Mouse (Mus musculus): ENCODE results near the gene Rgs9. TPM values are rescaled to one million over a fixed set of nuclear protein-coding genes. Genes with fewer than 3 reads are reported as not detected.
"Not testable (repeated sequence)": the region's sequence is repeated elsewhere in the genome, so short reads cannot be mapped to it uniquely, and the experiment has no call there.

The Rgs9 gene
- total RNA-seq, 4 experiments from 2014 or later: 12.2 to 16.5 (median 14.7) TPM

DNA sequence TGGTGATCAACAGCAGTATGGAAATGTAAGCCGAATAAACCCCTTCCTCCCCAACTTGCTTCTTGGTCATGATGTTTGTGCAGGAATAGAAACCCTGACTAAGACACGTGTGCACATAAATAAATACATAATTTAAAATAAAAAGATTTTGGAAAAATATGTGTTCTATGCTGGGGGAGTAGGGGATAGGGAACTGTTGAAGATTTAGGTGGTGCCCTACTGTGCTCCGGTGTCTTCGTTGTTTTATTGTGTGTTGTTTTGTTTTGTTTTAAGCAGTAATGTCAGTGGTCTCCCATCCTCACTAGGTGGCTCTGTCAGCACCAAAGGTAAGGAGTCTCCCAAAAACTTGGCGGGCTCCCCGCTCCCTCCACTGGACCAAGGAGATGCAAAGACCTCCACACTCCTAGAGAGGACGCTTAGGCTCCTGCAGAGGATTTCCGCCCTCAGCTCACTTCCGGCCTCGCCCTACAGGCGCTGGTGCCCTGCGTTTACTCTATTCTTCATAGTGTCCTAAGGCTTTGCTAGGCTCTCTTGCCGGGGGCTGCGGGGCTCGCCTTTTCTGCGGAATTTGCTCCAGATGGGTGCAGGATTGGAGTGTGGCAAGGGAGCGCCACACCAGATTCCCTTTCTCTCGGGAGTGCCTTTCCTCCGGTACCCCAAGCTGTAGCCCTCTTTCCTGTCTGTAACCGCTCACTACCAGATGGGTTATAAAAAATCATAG lies 14.1 kb upstream of the Rgs9 start:
- DNase-seq (ENCODE audit: low spot score in 2 of 2): peak; percentile 62 to 77

- no peak for DNase-seq (ENCODE audit: low spot score in 2 of 2)
These were observed 7.8 kb upstream of the Rgs9 start for GRCm38 (mm10) chr11:109305680-109306079.

DNA sequence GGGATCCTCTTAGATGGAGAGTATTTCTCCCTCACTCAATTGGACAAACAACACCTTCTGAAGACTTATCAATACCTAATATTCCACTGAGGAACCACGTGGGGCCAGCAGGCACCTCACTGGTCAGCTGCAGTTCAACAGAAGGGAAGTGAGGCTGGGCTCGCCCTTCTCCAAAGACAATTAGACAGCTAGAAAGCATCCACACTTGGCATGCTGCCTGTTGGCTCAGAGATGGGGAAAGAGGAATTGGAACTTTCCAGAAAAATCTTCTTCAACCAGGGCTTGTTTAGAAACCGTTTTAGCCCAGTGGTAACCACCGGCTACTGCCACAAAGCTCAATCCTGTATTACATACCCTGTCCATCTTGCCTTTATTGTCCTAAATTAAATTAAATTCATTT lies 4.4 kb upstream of the Rgs9 start:
- DNase-seq (ENCODE audit: low spot score in 2 of 2): no peak

DNA sequence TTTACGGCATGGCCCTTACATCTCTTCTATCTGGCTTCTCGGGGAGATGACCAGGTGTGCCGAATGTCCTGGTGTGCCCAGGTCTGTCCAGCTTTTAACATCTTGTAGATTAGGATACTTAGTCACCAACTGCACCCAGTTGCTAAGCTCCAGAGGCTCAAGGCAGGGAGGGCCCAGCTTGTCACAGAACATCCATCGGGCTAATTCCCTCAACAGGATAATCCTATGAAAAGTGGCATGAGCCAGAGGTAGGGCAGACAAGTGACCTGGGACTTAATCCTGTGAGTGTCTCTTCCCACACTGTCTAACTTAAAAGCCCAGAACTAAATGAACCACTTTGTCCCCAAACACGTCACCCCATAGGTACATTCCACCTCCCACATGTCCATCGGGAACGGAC lies 898 bp downstream of the Rgs9 start:
- DNase-seq (ENCODE audit: low spot score in 2 of 2): no peak

GRCm38 (mm10) chr11:109292056-109292455 lies 5.9 kb downstream of the Rgs9 start:
- no peak for DNase-seq (ENCODE audit: low spot score in 2 of 2)

GRCm38 (mm10) chr11:109289378-109289777 lies 8.6 kb downstream of the Rgs9 start:
- not testable (repeated sequence) for DNase-seq (ENCODE audit: low spot score in 2 of 2)

DNA sequence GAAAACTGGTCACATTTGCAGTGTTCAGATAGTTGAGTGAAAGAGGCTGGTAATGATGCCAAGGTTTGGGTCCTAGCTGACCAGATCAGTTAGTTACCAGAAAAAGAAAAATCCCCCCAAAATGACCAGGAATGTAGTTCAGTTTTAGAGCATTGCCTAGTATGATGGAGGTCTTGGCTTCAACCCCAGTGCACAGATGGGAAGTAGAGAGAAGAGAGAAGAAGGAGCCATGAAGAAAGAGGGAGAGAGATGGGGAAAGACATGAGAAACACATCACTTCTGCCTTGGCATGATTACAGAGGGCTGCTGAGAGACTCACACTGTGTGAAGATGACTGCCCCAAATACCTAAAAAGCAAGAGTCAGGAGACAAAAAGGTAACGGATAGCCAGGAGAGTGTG lies 13.1 kb downstream of the Rgs9 start:
- no peak for DNase-seq (ENCODE audit: low spot score in 2 of 2)

GRCm38 (mm10) chr11:109278186-109278585 lies 19.7 kb downstream of the Rgs9 start:
- peak; percentile 54 to 57 for DNase-seq (ENCODE audit: low spot score in 2 of 2)

- no peak for DNase-seq (ENCODE audit: low spot score in 2 of 2)
These were observed 26.5 kb downstream of the Rgs9 start for GRCm38 (mm10) chr11:109271399-109271798.

GRCm38 (mm10) chr11:109270366-109270765 lies 27.6 kb downstream of the Rgs9 start:
- DNase-seq (ENCODE audit: low spot score in 2 of 2): no peak

DNA sequence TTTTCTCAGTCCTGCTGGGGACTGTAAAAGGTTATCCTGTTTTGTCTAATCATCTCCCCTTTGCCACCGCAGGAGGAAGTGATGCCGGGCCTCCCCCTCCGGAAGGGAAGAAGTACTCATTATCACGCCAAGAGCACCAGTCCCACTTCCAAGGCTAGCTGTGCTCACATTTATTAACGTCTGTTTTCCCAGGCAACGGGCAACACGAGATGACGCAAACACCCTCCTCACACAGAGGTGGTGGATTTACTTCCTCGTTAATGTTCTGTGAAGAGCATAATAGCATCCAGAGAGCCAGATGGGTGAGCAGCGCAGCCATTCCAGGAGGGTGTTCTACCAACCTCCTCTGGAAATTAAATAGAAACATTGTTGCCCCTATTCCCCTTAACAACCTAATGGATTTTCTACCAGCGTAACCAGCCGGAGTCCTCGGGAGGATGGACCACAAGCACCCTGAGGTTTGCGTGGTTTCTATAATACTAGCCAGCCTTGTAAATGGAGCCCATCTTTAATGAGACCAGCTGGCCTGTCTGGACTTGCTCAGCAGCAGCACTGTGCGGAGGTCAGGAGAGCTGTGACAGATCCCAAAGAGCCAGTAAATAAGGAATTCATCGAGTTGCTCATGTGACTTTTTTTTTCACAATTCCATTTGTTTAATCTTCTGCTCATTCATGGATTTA lies 28.1 kb downstream of the Rgs9 start:
- DNase-seq (ENCODE audit: low spot score in 2 of 2): no peak

GRCm38 (mm10) chr11:109269283-109269661 lies 28.7 kb downstream of the Rgs9 start:
- no peak for DNase-seq (ENCODE audit: low spot score in 2 of 2)

GRCm38 (mm10) chr11:109266161-109266910 lies 31.6 kb downstream of the Rgs9 start:
- peak; percentile 52 to 58 for DNase-seq (ENCODE audit: low spot score in 2 of 2)

DNA sequence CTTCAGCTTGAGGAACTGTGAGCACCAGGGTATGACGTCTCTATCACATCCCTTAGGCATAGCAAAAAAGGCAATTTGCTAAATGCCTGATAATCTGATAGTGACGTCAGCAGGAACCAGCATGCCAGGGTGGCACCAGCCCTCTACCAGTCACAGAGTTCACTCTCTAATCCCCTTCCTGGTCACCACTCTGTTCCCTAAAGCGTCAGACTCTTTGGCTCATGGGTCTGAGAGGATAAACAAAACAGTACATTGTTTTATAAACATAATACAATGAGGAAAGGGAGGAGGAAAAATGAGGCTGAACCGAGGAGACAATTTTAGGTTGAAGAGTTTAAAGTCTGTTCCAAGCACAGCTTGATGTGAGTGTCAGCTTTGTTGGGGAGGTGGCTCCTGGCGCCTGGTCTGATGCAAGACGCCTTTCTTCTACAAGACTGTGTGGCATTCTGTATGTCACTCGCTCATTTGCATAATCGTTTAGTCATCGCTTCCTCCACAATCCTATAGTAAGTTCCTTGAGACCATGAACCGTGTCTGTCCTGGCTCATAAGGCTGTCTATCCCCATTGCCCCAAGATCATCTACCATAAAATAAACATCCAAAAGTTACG lies 33.7 kb downstream of the Rgs9 start:
- DNase-seq (ENCODE audit: low spot score in 2 of 2): no peak

GRCm38 (mm10) chr11:109260561-109260960 lies 37.4 kb downstream of the Rgs9 start:
- DNase-seq (ENCODE audit: low spot score in 2 of 2): no peak

GRCm38 (mm10) chr11:109258941-109259910 lies 38.7 kb downstream of the Rgs9 start:
- no peak for DNase-seq (ENCODE audit: low spot score in 2 of 2)

DNA sequence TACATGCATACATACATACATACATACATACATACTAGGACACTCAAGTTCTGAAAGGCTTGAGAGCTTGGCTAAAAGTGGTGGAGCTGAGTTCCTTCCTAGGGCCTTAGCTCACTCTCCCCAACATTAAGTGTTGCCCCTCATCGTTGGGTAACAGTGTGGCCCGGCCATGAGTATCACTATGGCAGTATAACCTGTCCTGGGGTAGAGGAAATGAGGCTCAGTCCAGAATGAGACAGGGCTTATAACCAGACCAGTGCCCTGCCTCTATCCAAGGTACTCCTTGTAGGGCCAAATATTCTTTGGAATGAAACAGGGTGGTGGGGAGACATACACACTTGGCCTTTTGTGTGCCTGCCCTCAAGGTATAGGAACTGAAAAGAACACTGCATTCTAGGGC lies 40.1 kb downstream of the Rgs9 start:
- no peak for DNase-seq (ENCODE audit: low spot score in 2 of 2)

GRCm38 (mm10) chr11:109255022-109255421 lies 42.9 kb downstream of the Rgs9 start:
- DNase-seq (ENCODE audit: low spot score in 2 of 2): no peak

DNA sequence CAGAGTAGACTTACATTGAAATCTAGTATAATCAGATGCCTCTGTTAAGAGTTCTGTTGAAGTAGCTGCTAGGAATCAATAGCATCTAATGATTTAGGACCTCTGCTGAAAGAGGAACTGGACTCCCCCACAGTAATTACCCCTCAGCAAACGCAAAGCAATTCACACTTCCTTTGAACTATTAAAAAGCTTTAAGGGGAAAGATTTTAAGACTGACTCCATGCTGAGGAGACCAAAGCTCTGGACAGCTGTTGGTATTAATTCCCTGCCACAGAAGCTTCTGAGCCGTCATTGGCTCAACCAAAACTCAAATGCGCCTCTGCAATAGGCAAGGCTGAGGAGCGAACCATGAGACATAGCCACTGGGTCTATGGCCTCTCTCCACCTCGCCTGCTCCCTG lies 45.4 kb downstream of the Rgs9 start:
- no peak for DNase-seq (ENCODE audit: low spot score in 2 of 2)

- no peak for DNase-seq (ENCODE audit: low spot score in 2 of 2)
These were observed 47.4 kb downstream of the Rgs9 start for GRCm38 (mm10) chr11:109250566-109250965.

DNA sequence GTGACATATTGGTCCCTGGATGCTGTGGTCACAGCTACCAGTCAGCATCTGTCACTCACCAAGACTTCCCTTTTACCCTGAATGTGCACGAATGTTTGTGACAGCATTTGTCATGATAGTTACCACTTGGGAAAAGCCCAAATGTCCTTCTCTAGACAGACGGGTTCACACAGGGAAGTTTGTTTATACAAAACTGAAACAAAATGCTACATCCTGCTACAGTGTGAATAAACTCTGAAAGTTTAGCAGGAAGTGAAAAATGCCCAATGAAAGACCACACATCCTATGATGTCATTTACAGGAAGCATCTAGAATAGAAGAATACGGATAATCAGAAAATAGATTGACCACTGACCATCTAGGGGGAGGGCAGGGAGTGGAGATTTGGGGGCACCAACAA lies 51.0 kb downstream of the Rgs9 start:
- DNase-seq (ENCODE audit: low spot score in 2 of 2): no peak
